Mouse (Mus musculus): ENCODE measurements around the gene Sh3pxd2a. TPM values are rescaled to one million over a fixed set of nuclear protein-coding genes. Genes with fewer than 3 reads are reported as not detected.

The Sh3pxd2a gene
- polyA plus RNA-seq, 1 experiment from 2014 or later, result 8.8 TPM

DNA sequence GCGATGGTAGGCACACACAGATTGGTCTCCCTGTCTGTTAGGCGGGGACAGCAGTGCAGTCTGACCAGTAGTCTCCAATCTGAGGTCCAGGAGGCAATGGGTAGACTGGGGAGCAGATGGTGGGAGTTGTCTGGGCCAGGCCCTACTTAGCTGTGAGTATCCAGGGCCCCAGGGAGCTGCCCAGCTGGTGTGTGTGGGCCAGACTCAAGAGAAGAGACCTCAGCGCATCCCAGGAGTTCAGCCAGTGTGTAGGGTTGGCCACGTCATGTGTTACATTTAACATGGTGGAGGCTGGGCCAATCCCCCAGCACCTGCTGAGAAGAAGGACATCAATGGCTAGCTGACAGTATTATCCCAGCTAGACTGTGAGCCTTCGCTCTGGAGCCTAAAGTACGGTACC is 56.9 kb downstream of the Sh3pxd2a start:
- H3K36me3 ChIP-seq (ENCODE audit: control insufficient read depth, insufficient read depth, low read length), result 0 out of 2 replicates have a peak, but pooled peaks cover 4% of the 10 kb centered on the region
- WGBS, result 87% methylated on average over 6 of the region's 6 CpGs

DNA sequence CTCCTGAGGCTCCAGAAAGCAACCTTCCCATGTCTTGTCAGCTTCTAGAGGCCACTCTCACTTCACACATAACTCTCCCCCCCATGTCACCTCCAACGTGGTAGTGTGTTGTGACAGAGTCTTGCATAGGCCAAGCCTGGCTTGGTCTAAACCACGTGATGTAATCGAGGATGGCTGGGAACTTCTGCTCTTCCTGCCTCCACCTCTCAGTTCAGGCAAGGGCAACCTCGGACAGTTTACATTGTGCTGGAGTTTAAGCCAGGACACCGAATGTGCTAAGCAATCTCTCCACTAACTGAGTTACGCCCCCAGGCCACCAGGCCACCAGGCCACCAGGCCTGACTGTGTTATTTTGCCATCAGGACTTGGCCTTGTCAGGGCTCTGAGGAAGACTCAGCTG is 57.7 kb downstream of the Sh3pxd2a start:
- Histone ChIP-seq H3K4me3 (ENCODE audit: low read depth, low read length) (no peak overlapping the region), H3K4me1 (replicated peaks; ENCODE audit: control insufficient read depth, insufficient read depth, low read length) (peaks cover 24% of the 10 kb centered on the region)
- WGBS, result 58% methylated on average over 6 of the region's 6 CpGs

More for the DNA sequence above, 56.9 kb downstream of the Sh3pxd2a start:
- Histone ChIP-seq H3K27ac (ENCODE audit: low read depth) (no peak overlapping the region), H3K9ac (ENCODE audit: low read length) (no peak overlapping the region), H3K27me3 (replicated peaks; ENCODE audit: control insufficient read depth, insufficient read depth, low read length) (no peaks in the 10 kb centered on the region), H3K4me1 (replicated peaks; ENCODE audit: control insufficient read depth, insufficient read depth, low read length) (peaks cover 21% of the 10 kb centered on the region), H3K4me2 (ENCODE audit: low read length) (no peak overlapping the region), H3K9me3 (ENCODE audit: control insufficient read depth, low read length) (no peaks in the 10 kb centered on the region), H3K4me3 (ENCODE audit: low read depth, low read length) (no peak overlapping the region)
- ATAC-seq (replicated peaks; ENCODE audit: low FRiP score, low TSS enrichment, low read depth) (no peak), DNase-seq (ENCODE audit: low spot score) (no peak)

DNA sequence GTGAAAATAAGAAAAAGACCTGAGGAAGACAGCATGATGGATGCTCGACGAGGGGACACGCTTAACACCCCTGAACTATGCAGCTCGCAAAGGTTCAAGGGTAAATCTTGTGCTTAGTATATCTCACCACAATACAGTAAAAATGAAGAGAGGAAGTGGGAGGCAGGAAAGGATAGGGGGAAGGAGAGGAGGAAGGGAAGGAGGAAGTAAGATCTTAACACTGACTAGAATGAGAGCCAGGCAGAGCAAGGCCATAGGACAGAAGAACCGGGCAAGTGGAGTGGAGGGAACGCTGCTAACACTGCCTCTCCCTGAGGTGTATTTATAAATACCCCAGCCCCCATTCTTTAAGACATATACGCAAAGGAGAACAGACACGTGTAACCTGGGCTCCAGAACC is 58.7 kb downstream of the Sh3pxd2a start:
- no peak overlapping the region for H3K27ac ChIP-seq (ENCODE audit: low read depth)
- DNase-seq (ENCODE audit: low spot score) (no peak), ATAC-seq (replicated peaks; ENCODE audit: low FRiP score, low TSS enrichment, low read depth) (no peak)
- no peak overlapping the region for H3K9ac ChIP-seq (ENCODE audit: low read length)
- H3K4me1 ChIP-seq (replicated peaks; ENCODE audit: control insufficient read depth, insufficient read depth, low read length), result peaks cover 20% of the 10 kb centered on the region
- 0 out of 2 replicates have a peak, but pooled peaks cover 4% of the 10 kb centered on the region for H3K36me3 ChIP-seq (ENCODE audit: control insufficient read depth, insufficient read depth, low read length)
- no peak overlapping the region for H3K4me2 ChIP-seq (ENCODE audit: low read length)
- WGBS, result 78% methylated on average over 8 of the region's 8 CpGs
- no peaks in the 10 kb centered on the region for H3K9me3 ChIP-seq (ENCODE audit: control insufficient read depth, low read length)
- no peak overlapping the region for H3K4me3 ChIP-seq (ENCODE audit: low read depth, low read length)
- H3K27me3 ChIP-seq (replicated peaks; ENCODE audit: control insufficient read depth, insufficient read depth, low read length), result no peaks in the 10 kb centered on the region

More for the DNA sequence above, 57.7 kb downstream of the Sh3pxd2a start:
- Histone ChIP-seq H3K27ac (ENCODE audit: low read depth) (no peak overlapping the region), H3K9ac (ENCODE audit: low read length) (no peak overlapping the region), H3K36me3 (ENCODE audit: control insufficient read depth, insufficient read depth, low read length) (0 out of 2 replicates have a peak, but pooled peaks cover 4% of the 10 kb centered on the region), H3K4me2 (ENCODE audit: low read length) (no peak overlapping the region), H3K27me3 (replicated peaks; ENCODE audit: control insufficient read depth, insufficient read depth, low read length) (no peaks in the 10 kb centered on the region), H3K9me3 (ENCODE audit: control insufficient read depth, low read length) (no peaks in the 10 kb centered on the region)
- ATAC-seq (replicated peaks; ENCODE audit: low FRiP score, low TSS enrichment, low read depth) (no peak), DNase-seq (ENCODE audit: low spot score) (no peak)

DNA sequence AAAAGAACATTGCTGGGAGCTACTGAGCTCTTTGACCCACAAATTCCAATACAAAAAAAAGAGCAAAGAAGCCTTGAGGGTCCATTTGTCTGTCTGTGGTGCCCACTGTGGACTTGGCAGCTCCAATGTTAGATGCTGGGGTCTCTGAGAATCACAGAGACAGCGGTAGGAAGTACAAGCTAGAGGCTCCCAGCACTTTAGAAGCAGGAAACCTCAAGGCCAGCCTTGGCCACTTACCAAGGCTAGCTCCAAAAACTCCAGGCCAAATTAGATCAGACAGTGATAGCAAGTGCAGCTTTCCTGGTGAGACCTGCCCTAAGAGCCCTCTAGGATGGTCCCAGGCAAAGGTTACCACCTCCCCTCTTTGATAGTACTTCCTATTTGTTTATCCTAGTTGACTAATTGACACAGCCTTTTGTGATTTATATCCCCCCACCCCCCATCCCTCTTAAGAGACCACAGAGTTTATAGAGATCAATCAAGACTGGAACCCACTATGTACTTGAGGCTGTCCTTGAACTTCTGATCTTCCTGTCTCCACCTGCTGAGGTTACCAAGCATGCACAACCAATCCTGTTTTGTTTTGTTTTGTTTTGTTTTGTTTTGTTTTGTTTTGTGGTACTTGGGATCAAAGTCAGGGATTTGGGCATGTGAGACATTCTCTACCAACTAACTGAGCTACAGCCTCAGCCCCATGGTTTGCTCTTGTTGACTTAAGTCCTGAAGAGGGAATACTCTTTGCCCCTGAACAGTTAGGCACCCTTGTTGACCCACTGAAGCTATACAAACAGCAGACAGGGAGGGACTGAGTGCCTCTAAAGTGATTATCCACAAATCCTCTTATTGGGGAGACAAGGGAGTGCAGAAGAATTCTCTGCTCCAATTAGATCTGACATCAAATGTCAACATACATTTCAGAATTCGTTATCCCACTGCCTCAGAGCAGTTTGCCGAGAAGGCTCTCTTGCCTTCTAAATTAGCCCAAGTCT is 60.5 kb downstream of the Sh3pxd2a start:
- H3K9me3 ChIP-seq (ENCODE audit: control insufficient read depth, low read length), result no peaks in the 10 kb centered on the region
- ATAC-seq (replicated peaks; ENCODE audit: low FRiP score, low TSS enrichment, low read depth) (no peak; the same call in 1 of the 2 replicates), DNase-seq (ENCODE audit: low spot score) (no peak)
- no peaks in the 10 kb centered on the region for H3K27me3 ChIP-seq (replicated peaks; ENCODE audit: control insufficient read depth, insufficient read depth, low read length)
- H3K4me2 ChIP-seq (ENCODE audit: low read length), result peak overlapping the region; percentile 22; the same call in 1 of the 2 replicates
- H3K4me3 ChIP-seq (ENCODE audit: low read depth, low read length), result no peak overlapping the region
- H3K36me3 ChIP-seq (ENCODE audit: control insufficient read depth, insufficient read depth, low read length), result 0 out of 2 replicates have a peak, but pooled peaks cover 4% of the 10 kb centered on the region
- H3K27ac ChIP-seq (ENCODE audit: low read depth), result peak overlapping the region; percentile 87
- H3K9ac ChIP-seq (ENCODE audit: low read length), result no peak overlapping the region
- H3K4me1 ChIP-seq (replicated peaks; ENCODE audit: control insufficient read depth, insufficient read depth, low read length), result peaks cover 24% of the 10 kb centered on the region
- 59% methylated on average over 3 of the region's 3 CpGs for WGBS

DNA sequence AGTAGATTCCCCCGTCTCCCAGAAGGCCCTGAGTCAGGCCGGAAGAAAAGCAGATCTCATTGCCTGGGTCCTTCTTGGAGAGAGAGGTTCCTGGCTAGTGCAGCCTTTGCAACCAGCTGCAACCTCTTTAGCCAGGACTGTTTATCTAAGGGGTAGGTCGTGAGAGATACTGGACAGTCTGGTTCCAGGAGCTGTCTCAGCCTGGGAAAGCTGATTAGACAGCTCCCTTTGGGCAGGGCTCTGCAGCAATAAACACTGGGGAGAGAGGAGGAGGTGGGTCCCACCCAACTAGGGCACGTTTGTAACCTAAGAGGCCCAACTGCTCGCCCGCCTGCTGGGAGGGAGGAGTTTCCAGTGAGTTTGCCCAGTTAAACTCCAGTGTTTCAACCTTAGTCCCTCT is 61.2 kb downstream of the Sh3pxd2a start:
- DNase-seq (ENCODE audit: low spot score), result peak; percentile 69
- Histone ChIP-seq H3K36me3 (ENCODE audit: control insufficient read depth, insufficient read depth, low read length) (0 out of 2 replicates have a peak, but pooled peaks cover 3% of the 10 kb centered on the region), H3K9ac (ENCODE audit: low read length) (no peak overlapping the region), H3K4me3 (ENCODE audit: low read depth, low read length) (no peak overlapping the region), H3K4me2 (ENCODE audit: low read length) (peak overlapping the region; percentile 22; the same call in 1 of the 2 replicates), H3K27ac (ENCODE audit: low read depth) (peak overlapping the region; percentile 87), H3K27me3 (replicated peaks; ENCODE audit: control insufficient read depth, insufficient read depth, low read length) (no peaks in the 10 kb centered on the region), H3K9me3 (ENCODE audit: control insufficient read depth, low read length) (no peaks in the 10 kb centered on the region), H3K4me1 (replicated peaks; ENCODE audit: control insufficient read depth, insufficient read depth, low read length) (peaks cover 29% of the 10 kb centered on the region)
- 7% methylated on average over 6 of the region's 6 CpGs for WGBS
- ATAC-seq (replicated peaks; ENCODE audit: low FRiP score, low TSS enrichment, low read depth), result peak; percentile 90

DNA sequence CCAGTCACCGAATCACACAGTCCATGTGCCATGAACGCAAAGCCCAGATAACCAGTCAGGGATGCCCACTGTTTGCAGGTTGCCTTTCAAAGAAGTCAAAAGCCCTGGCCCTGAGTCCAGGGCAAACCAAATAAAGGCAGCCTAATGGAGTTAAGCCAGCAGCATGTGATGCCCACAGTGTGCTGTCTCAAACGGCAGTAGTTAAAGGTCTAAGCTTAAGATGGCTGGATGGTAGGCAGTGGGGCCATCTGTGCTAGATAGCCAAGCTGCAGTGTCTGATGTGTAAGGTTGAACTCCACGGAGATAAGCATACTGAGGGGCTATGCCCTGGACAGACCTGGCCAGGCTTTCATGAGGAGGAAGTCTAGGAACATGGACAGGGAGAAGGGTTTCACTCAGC is 61.7 kb downstream of the Sh3pxd2a start:
- ATAC-seq (replicated peaks; ENCODE audit: low FRiP score, low TSS enrichment, low read depth), result no peak; the same call in none of the 2 replicates
- Histone ChIP-seq H3K27me3 (replicated peaks; ENCODE audit: control insufficient read depth, insufficient read depth, low read length) (no peaks in the 10 kb centered on the region), H3K4me3 (ENCODE audit: low read depth, low read length) (no peak overlapping the region), H3K9me3 (ENCODE audit: control insufficient read depth, low read length) (no peaks in the 10 kb centered on the region), H3K27ac (ENCODE audit: low read depth) (peak overlapping the region; percentile 87), H3K9ac (ENCODE audit: low read length) (no peak overlapping the region), H3K4me2 (ENCODE audit: low read length) (0 out of 2 replicates have a peak overlapping the region, but pooled peaks have one; percentile 20), H3K4me1 (replicated peaks; ENCODE audit: control insufficient read depth, insufficient read depth, low read length) (peaks cover 29% of the 10 kb centered on the region), H3K36me3 (ENCODE audit: control insufficient read depth, insufficient read depth, low read length) (no peaks in the 10 kb centered on the region)
- 53% methylated on average over 4 of the region's 4 CpGs for WGBS
- DNase-seq (ENCODE audit: low spot score), result no peak

DNA sequence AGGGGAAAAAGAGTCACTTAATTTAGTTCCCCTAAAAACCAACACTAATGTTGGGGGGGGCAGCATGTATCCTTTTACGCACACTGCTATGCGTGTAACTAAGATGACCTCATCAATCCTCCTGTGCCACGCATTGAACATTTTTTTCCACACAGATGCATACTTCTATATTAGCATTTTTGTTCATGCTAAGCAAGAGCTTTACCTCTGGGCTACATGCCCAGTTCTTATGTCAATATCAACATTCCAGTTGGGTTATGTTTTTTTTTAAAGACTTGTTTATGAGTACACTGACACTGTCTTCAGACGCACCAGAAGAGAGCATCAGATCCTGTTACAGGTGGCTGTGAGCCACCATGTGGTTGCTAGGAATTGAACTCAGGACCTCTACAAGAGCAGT is 64.5 kb downstream of the Sh3pxd2a start:
- 61% methylated on average over 4 of the region's 4 CpGs for WGBS
- no peak overlapping the region for H3K27ac ChIP-seq (ENCODE audit: low read depth)

DNA sequence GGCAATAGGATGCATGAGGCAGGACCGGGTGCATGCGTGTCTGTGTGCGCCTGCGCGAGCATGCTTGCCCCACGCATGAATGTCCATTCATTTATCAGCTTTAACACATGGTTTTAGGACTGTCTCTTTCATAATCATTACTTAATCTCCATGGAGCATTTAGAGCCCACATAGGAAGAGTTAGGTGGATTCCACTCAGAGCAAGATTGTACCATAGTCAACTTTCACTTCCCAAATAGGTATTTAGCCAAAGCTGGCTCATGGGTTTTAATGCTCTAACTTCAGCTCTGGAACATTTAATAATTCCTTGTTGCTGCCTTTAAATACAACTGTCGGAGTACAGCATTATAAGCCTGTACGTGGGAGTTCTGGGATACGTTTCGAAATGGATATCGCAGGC is 65.2 kb downstream of the Sh3pxd2a start:
- DNase-seq (ENCODE audit: low spot score) (no peak), ATAC-seq (replicated peaks; ENCODE audit: low FRiP score, low TSS enrichment, low read depth) (no peak)
- no peaks in the 10 kb centered on the region for H3K36me3 ChIP-seq (ENCODE audit: control insufficient read depth, insufficient read depth, low read length)
- H3K27ac ChIP-seq (ENCODE audit: low read depth), result no peak overlapping the region
- no peaks in the 10 kb centered on the region for H3K9me3 ChIP-seq (ENCODE audit: control insufficient read depth, low read length)
- peaks cover 29% of the 10 kb centered on the region for H3K4me1 ChIP-seq (replicated peaks; ENCODE audit: control insufficient read depth, insufficient read depth, low read length)
- no peak overlapping the region for H3K4me2 ChIP-seq (ENCODE audit: low read length)
- H3K9ac ChIP-seq (ENCODE audit: low read length), result no peak overlapping the region
- no peak overlapping the region for H3K4me3 ChIP-seq (ENCODE audit: low read depth, low read length)
- 95% methylated on average over 11 of the region's 11 CpGs for WGBS
- H3K27me3 ChIP-seq (replicated peaks; ENCODE audit: control insufficient read depth, insufficient read depth, low read length), result no peaks in the 10 kb centered on the region

More for the DNA sequence above, 64.5 kb downstream of the Sh3pxd2a start:
- Histone ChIP-seq H3K9ac (ENCODE audit: low read length) (no peak overlapping the region), H3K4me2 (ENCODE audit: low read length) (no peak overlapping the region), H3K36me3 (ENCODE audit: control insufficient read depth, insufficient read depth, low read length) (no peaks in the 10 kb centered on the region), H3K4me1 (replicated peaks; ENCODE audit: control insufficient read depth, insufficient read depth, low read length) (peaks cover 29% of the 10 kb centered on the region), H3K27me3 (replicated peaks; ENCODE audit: control insufficient read depth, insufficient read depth, low read length) (no peaks in the 10 kb centered on the region), H3K9me3 (ENCODE audit: control insufficient read depth, low read length) (no peaks in the 10 kb centered on the region), H3K4me3 (ENCODE audit: low read depth, low read length) (no peak overlapping the region)
- DNase-seq (ENCODE audit: low spot score) (no peak), ATAC-seq (replicated peaks; ENCODE audit: low FRiP score, low TSS enrichment, low read depth) (no peak)

Measured in intestine, embryonic 14.5 days (tissue).